Mouse (Mus musculus): ENCODE measurements around the gene Scn4a.

DNA sequence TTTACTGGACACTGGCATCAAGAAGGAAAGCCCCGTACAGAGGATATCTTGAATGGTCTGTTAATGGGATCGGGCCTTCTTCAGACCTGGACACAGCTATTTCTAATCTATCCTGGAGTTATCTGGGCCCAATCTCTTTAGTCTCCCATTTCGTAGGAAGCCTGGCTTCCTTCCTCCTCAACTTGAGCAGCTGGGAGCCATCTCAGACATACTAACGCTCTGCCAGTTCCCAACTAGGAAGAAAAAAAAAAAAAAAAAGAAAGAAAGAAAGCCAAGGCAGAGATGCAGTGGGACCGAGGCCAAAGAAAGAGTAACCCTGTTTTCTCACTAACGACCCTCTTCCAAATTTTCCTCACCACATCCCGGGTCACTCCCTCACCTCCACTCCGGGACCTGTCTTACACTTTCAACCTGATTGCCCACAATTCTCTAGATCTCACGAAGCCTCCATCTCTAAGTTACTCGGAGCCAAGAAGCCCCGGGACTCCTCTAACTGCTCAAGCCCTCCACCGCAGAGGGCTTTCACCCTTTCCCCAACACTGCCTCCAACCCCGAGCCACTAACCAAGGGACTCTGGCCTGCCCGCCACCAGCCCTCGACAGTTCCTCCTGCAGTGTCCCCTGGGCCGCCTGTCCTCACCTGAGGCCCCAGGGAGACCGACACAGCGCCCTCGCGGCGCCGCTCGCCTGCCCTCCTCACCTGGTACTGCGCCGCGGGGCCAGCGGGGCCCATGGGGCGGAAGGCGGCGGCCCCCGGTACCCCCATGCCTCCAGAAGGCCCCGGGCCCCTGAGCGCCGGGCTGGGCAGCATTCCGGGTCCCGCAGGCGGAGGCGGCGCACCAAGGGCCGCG lies 81.1 kb downstream of the Scn4a start:
- TF ChIP-seq POLR2A (IDR thresholded peaks at IDR 0.05; ENCODE audit: insufficient read depth, low read depth, low read length), result no peak
- TF ChIP-seq CTCF (IDR thresholded peaks at IDR 0.05; ENCODE audit: insufficient read depth, low read depth, low read length), result no peak

Data from olfactory bulb, adult 2 months (tissue).